Mouse (Mus musculus) granulocyte monocyte progenitor cell, adult 5-6 weeks (primary cell): ENCODE measurements at regions not wholly inside any gene's neighbourhood (a gene's known extent, or its start where the extent isn't known, plus 50 kb on each side); places are given as distances from the start of the nearest gene placed in this dataset.
"Not testable (repeated sequence)": the region's sequence is repeated elsewhere in the genome, so short reads cannot be mapped to it uniquely, and the experiment has no call there.

Experiments used
- ATAC-seq: replicated peaks from 2 replicates; pipeline ENCODE4 v1.8.0; 2016; ENCODE audit warnings: mild to moderate bottlenecking, moderate TSS enrichment, inconsistent platforms; ENCODE audit not compliant: poor library complexity, severe bottlenecking

DNA sequence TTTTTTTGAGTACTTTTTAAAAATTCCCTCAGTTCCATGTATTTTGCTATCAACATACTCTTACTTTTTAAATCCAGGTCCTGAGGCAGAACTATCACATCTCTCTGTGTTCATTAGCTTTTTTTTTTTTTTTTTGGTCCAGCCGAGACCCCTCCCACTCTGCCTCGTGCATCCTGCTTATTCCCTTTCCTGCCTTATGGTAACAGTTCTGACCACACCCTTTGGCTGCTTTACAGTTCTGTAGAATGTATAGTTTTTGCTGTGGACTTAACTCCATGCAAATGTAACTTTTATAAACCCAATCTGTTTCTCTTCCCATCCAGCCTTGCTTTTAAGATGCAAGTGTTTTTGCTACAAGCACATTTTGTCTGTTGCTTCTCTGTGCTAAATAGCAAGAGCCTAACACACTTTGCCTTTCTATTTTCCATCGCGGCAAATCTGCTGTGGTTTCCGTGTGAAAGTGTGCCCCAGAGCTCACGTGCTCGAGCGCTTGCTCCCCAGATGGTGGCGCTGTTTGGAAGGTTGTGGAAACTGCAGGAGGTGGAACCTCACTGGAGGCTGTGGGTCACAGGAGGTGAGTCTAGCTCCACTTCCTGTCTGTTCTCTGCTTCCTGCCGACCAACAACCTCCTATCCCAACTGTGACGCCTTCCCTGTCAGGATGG lies 92.3 kb upstream of the Vldlr start:
- ATAC-seq: peak; percentile 71

DNA sequence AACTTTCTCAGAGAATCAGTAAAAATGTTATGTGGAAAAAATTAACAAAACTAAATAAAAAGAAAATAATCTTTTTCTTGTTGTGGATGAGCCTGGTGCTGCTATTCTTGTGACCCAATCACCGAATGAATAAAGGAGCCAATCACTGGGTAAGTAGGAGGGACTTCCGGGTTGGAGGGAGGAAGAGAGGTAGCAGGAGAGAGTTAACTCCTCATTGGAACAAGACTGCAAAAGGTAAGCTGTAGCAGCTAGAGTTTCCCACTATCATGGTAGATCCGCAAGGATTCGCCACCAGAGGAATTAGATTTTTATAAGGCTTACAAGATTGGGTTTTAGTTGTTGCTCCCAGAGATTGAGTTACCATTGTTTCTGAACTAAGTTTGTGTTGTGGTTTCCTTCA lies 87.8 kb upstream of the Vldlr start:
- ATAC-seq: not testable (repeated sequence)

DNA sequence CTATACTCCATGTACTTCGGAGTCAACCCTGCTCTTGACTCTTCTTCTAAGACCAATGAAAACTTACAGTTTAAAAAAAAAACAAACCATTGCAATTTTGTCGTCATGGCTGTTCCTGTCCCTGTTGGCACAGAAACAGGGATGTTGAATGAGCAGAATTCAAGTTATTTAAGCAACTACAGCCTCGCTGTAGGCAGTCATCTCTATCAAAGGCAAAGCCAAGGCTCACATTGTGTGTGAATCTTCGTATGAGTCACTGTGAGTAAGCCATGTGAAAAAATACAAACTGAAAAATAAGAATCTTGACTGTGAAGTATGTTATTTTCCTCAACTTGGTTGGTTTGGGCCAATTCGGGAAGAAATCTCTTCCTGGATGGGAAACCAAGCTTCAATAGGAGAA lies 81.9 kb upstream of the Vldlr start:
- ATAC-seq: no peak

DNA sequence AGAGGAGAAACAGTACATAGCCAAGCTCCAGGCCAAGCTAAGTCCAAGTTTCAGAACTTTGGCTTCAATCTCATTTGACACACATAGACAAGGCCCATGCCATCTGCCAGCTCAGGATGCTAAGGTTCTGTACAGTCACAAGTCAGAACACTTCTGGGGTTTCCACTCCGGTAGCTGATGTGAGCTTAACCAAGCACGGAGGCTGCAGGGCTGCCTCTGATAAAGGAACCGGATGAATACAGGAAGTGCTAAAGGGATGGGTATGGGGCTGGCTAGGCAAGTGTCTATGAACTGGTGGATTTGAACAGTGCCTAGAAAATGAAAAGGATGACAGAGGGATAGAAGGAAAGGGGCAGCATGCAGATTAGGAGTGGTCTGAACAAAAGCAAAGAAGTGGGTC lies 75.4 kb upstream of the Vldlr start:
- no peak for ATAC-seq

DNA sequence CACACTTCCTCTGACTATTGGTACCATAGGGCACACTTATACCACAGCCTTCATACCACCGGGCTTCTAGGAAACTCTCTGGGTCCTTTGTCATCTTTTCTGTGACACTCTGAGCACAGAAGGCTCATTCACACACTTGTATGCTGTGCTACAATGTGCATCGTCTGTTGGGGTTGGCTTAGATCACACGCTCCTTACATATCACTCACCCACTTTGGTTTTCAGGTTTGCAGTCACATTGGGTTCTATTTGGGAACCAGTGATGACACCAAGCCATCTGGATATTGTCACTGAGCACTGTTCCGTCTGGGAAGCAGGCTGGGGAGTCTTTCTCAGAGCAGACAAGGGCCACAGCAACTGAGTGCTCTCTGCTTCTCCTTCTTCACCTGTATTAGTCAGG lies 74.1 kb upstream of the Vldlr start:
- ATAC-seq: no peak

DNA sequence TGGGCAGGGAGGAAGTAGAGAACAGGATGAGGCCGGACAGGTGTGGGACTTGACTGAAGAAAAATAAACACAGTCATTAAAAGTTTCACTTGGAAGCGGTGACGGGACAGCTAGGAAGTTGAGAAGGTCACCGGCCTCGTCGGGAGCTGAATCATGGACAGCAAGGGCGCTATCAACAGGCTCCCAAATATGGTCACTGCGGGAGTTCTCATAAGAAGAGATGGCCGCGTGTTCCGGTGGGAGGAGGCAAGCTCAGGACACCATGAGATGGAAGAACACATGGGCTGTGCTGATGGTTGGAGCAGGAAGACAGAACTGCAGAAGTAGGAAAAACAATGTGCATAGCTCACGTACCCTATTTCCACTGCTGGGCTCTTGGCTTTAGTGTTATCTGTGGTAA lies 68.9 kb upstream of the Vldlr start:
- no peak for ATAC-seq

DNA sequence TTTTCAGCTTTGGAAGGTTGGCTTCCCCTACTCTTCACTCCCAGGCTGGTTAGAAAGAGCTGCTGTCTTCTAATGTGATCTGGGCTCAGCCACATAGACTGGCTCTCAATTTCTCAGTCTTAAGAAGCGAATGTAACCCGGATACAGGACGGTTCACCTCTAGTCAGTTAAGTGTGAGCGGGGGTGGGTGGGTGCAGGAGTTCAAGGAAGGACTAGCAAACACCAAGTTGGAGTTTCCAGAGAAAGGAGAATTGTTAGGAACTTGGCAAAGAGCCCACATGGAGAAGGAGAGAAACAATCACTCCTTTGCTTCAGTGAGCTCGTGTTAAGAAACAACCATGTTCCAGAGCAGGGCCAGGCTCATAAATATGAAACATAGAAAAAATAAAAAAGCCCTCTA lies 68.0 kb upstream of the Vldlr start:
- no peak for ATAC-seq

DNA sequence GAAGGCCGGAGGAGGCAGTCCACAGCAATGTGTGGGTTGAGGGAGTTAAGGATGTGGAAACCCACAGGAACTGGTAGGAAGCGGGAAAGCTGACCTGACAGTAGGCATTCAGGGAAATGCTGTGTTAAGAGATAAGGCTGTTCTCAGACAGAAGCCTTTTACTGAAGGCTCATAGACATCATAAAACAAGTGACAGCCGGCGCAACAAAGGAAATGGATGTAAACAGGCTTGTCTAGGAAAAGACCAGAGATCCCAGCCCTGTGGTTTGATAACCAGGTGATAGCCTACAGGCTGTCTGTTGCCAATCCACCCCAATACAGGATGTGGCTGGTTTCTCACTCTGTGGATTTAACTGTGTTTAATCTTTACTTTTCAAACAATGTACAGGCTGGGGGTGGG lies 66.7 kb upstream of the Vldlr start:
- ATAC-seq: no peak; the same call in 1 of the 2 replicates

DNA sequence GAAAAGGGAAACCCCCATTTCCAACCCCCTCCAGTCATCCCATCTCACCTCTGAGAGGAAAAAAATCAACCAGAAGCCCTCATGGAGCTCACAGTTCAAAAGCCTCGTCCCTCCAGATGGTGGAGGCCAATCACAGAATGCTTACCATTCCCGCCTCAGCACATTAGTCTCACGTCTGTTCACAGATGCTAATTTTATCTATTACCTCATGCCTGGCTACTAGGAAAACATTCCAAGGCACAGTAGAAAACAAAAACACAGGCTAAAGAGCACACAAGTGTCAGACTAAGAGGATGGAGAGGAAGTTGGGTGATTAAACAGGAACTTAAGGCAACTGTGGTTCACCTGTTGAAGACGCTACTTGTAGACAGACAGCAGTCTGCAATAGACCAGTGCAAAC lies 54.4 kb upstream of the Vldlr start:
- no peak for ATAC-seq
